Mouse (Mus musculus) hindbrain, embryonic 13.5 days (tissue): ENCODE results near the gene Lyplal1. TPM values are rescaled to one million over a fixed set of nuclear protein-coding genes. Genes with fewer than 3 reads are reported as not detected.

Experiments used
- ATAC-seq: fragments of 200-750 bp; cut with Nextera tagmentation; 2 replicates; pipeline ENCODE4 v1.8.0; 2017; ENCODE audit warnings: moderate TSS enrichment; ENCODE audit not compliant: low FRiP score
- H3K27ac ChIP-seq: fragments of 300-500 bp; sonication (generic); 2 replicates; pipeline ENCODE4 v1.5.1; 2015; ENCODE audit warnings: inconsistent platforms, mild to moderate bottlenecking, moderate library complexity
- H3K27me3 ChIP-seq: fragments of 300-500 bp; sonication (generic); 2 replicates; pipeline ENCODE4 v1.6.1; 2015; ENCODE audit warnings: mild to moderate bottlenecking, inconsistent platforms
- H3K36me3 ChIP-seq: fragments of 300-500 bp; sonication (generic); 2 replicates; pipeline ENCODE4 v1.6.1; 2015; ENCODE audit warnings: mild to moderate bottlenecking, inconsistent platforms
- H3K4me1 ChIP-seq: fragments of 300-500 bp; sonication (generic); replicated peaks from 2 replicates; pipeline ENCODE4 v1.6.1; 2015; ENCODE audit warnings: inconsistent platforms
- H3K4me2 ChIP-seq: fragments of 300-500 bp; sonication (generic); 2 replicates; pipeline ENCODE4 v1.6.1; 2015; ENCODE audit warnings: inconsistent platforms, mild to moderate bottlenecking, moderate library complexity
- H3K4me3 ChIP-seq: fragments of 300-500 bp; sonication (generic); 2 replicates; pipeline ENCODE4 v1.5.1; 2015; ENCODE audit warnings: mild to moderate bottlenecking, inconsistent platforms
- H3K9ac ChIP-seq: fragments of 300-500 bp; sonication (generic); 2 replicates; pipeline ENCODE4 v1.6.1; 2015; ENCODE audit warnings: mild to moderate bottlenecking, inconsistent platforms
- H3K9me3 ChIP-seq: fragments of 300-500 bp; sonication (generic); 2 replicates; pipeline ENCODE4 v1.6.1; 2016; ENCODE audit warnings: inconsistent platforms
- WGBS: fragments of 180-500 bp; shearing (Covaris S2); methylation state at CpG from one replicate; pipeline ENCODE4 v1.1.7; 2015; 5-methylcytosine and 5-hydroxymethylcytosine counted together
- polyA plus RNA-seq: library from polyadenylated mRNA; unstranded; fragments of >200 nt; fragmentation: Nextera tagmentation; extraction: Ambion mirVana; gene quantifications from 2 replicates; pipeline ENCODE4 v1.2.1, GENCODE M21; 2015

The Lyplal1 gene
- polyA plus RNA-seq, result 20.3 and 20.8 TPM in 2 replicates

- Histone ChIP-seq H3K4me1 (peaks cover 13% of the 10 kb centered on the region), H3K27me3 (no peaks in the 10 kb centered on the region), H3K4me3 (peak within 1 kb of the TSS; percentile 66), H3K27ac (peak within 1 kb of the TSS; percentile 95), H3K36me3 (peaks cover 1% of the 10 kb centered on the region), H3K9ac (peak within 1 kb of the TSS; percentile 92), H3K4me2 (peak within 1 kb of the TSS; percentile 76), H3K9me3 (no peaks in the 10 kb centered on the region)
- peak; percentile 96 for ATAC-seq
- 4% methylated on average over 44 of the region's 44 CpGs for WGBS
These were observed at the start of gene Lyplal1 for GRCm38 (mm10) chr1:186116701-186117488. Gene Lyplal1, minus strand, starts transcription at chr1:186117310.

GRCm38 (mm10) chr1:186163616-186164015 lies 46.5 kb upstream of the Lyplal1 start:
- Histone ChIP-seq H3K4me3 (no peak overlapping the region), H3K27me3 (no peaks in the 10 kb centered on the region), H3K36me3 (no peaks in the 10 kb centered on the region), H3K27ac (no peak overlapping the region), H3K9me3 (no peaks in the 10 kb centered on the region), H3K4me1 (no peaks in the 10 kb centered on the region), H3K9ac (no peak overlapping the region), H3K4me2 (no peak overlapping the region)
- no peak for ATAC-seq
- WGBS, result 68% methylated on average over 2 of the region's 2 CpGs

GRCm38 (mm10) chr1:186163206-186163605 lies 46.1 kb upstream of the Lyplal1 start:
- Histone ChIP-seq H3K4me1 (no peaks in the 10 kb centered on the region), H3K27ac (no peak overlapping the region), H3K36me3 (no peaks in the 10 kb centered on the region), H3K9me3 (no peaks in the 10 kb centered on the region), H3K4me2 (no peak overlapping the region), H3K27me3 (no peaks in the 10 kb centered on the region), H3K4me3 (no peak overlapping the region), H3K9ac (no peak overlapping the region)
- ATAC-seq, result no peak
- WGBS, result 63% methylated on average over 12 of the region's 12 CpGs

GRCm38 (mm10) chr1:186150376-186150775 lies 33.3 kb upstream of the Lyplal1 start:
- no peak overlapping the region for H3K4me2 ChIP-seq
- H3K27ac ChIP-seq, result no peak overlapping the region
- no peak for ATAC-seq
- 69% methylated on average over 5 of the region's 5 CpGs for WGBS
- no peak overlapping the region for H3K9ac ChIP-seq
- H3K4me1 ChIP-seq, result no peaks in the 10 kb centered on the region
- no peak overlapping the region for H3K4me3 ChIP-seq
- H3K9me3 ChIP-seq, result no peaks in the 10 kb centered on the region
- no peaks in the 10 kb centered on the region for H3K27me3 ChIP-seq
- no peaks in the 10 kb centered on the region for H3K36me3 ChIP-seq

- WGBS, result 73% methylated on average over 6 of the region's 6 CpGs
- Histone ChIP-seq H3K4me1 (no peaks in the 10 kb centered on the region), H3K27ac (no peak overlapping the region)
These were observed 28.3 kb upstream of the Lyplal1 start for GRCm38 (mm10) chr1:186145444-186145843.

GRCm38 (mm10) chr1:186140191-186140590 lies 23.1 kb upstream of the Lyplal1 start:
- H3K4me2 ChIP-seq, result no peak overlapping the region
- no peaks in the 10 kb centered on the region for H3K27me3 ChIP-seq
- H3K27ac ChIP-seq, result no peak overlapping the region
- H3K4me3 ChIP-seq, result no peak overlapping the region
- WGBS, result 86% methylated on average over 2 of the region's 2 CpGs
- no peaks in the 10 kb centered on the region for H3K4me1 ChIP-seq
- no peak overlapping the region for H3K9ac ChIP-seq
- ATAC-seq, result no peak
- no peaks in the 10 kb centered on the region for H3K36me3 ChIP-seq
- no peaks in the 10 kb centered on the region for H3K9me3 ChIP-seq

More at GRCm38 (mm10) chr1:186145444-186145843, 28.3 kb upstream of the Lyplal1 start:
- no peak overlapping the region for H3K4me2 ChIP-seq
- no peak for ATAC-seq
- no peaks in the 10 kb centered on the region for H3K9me3 ChIP-seq
- no peaks in the 10 kb centered on the region for H3K36me3 ChIP-seq
- H3K9ac ChIP-seq, result no peak overlapping the region
- H3K4me3 ChIP-seq, result no peak overlapping the region
- no peaks in the 10 kb centered on the region for H3K27me3 ChIP-seq

- no peak for ATAC-seq
- Histone ChIP-seq H3K27ac (no peak overlapping the region), H3K4me2 (no peak overlapping the region), H3K9ac (no peak overlapping the region), H3K9me3 (no peaks in the 10 kb centered on the region), H3K4me1 (no peaks in the 10 kb centered on the region), H3K36me3 (no peaks in the 10 kb centered on the region), H3K4me3 (no peak overlapping the region), H3K27me3 (no peaks in the 10 kb centered on the region)
- 72% methylated on average over 12 of the region's 12 CpGs for WGBS
These were observed 20.8 kb upstream of the Lyplal1 start for GRCm38 (mm10) chr1:186137873-186138272.

- Histone ChIP-seq H3K4me1 (no peaks in the 10 kb centered on the region), H3K9ac (no peak overlapping the region), H3K9me3 (no peaks in the 10 kb centered on the region), H3K36me3 (no peaks in the 10 kb centered on the region), H3K4me2 (no peak overlapping the region), H3K27me3 (no peaks in the 10 kb centered on the region), H3K4me3 (no peak overlapping the region), H3K27ac (no peak overlapping the region)
- no peak for ATAC-seq
- 80% methylated on average over 6 of the region's 6 CpGs for WGBS
These were observed 19.7 kb upstream of the Lyplal1 start for GRCm38 (mm10) chr1:186136636-186137380.

GRCm38 (mm10) chr1:186131465-186131864 lies 14.4 kb upstream of the Lyplal1 start:
- H3K4me2 ChIP-seq, result no peak overlapping the region
- ATAC-seq, result no peak
- H3K27ac ChIP-seq, result no peak overlapping the region
- H3K4me3 ChIP-seq, result no peak overlapping the region
- no peaks in the 10 kb centered on the region for H3K9me3 ChIP-seq
- no peaks in the 10 kb centered on the region for H3K27me3 ChIP-seq
- WGBS, result 88% methylated on average over 3 of the region's 3 CpGs
- H3K4me1 ChIP-seq, result no peaks in the 10 kb centered on the region
- H3K36me3 ChIP-seq, result no peaks in the 10 kb centered on the region
- no peak overlapping the region for H3K9ac ChIP-seq

- no peak overlapping the region for H3K27ac ChIP-seq
- H3K9me3 ChIP-seq, result no peaks in the 10 kb centered on the region
- no peaks in the 10 kb centered on the region for H3K36me3 ChIP-seq
- H3K27me3 ChIP-seq, result no peaks in the 10 kb centered on the region
- H3K4me2 ChIP-seq, result no peak overlapping the region
- ATAC-seq, result no peak
- H3K9ac ChIP-seq, result no peak overlapping the region
- H3K4me1 ChIP-seq, result no peaks in the 10 kb centered on the region
- 96% methylated on average over 8 of the region's 8 CpGs for WGBS
- no peak overlapping the region for H3K4me3 ChIP-seq
These were observed 11.8 kb upstream of the Lyplal1 start for GRCm38 (mm10) chr1:186128940-186129339.

- Histone ChIP-seq H3K9ac (no peak overlapping the region), H3K4me2 (no peak overlapping the region), H3K9me3 (no peaks in the 10 kb centered on the region), H3K4me3 (no peak overlapping the region), H3K27me3 (no peaks in the 10 kb centered on the region), H3K36me3 (no peaks in the 10 kb centered on the region), H3K4me1 (no peaks in the 10 kb centered on the region), H3K27ac (no peak overlapping the region)
- ATAC-seq, result no peak
- 78% methylated on average over 6 of the region's 6 CpGs for WGBS
These were observed 9.3 kb upstream of the Lyplal1 start for GRCm38 (mm10) chr1:186126313-186126862.

- no peak for ATAC-seq
- Histone ChIP-seq H3K9me3 (no peaks in the 10 kb centered on the region), H3K27ac (no peak overlapping the region), H3K4me3 (no peak overlapping the region), H3K27me3 (no peaks in the 10 kb centered on the region), H3K4me1 (no peaks in the 10 kb centered on the region), H3K4me2 (no peak overlapping the region), H3K36me3 (no peaks in the 10 kb centered on the region), H3K9ac (no peak overlapping the region)
These were observed 6.6 kb upstream of the Lyplal1 start for GRCm38 (mm10) chr1:186123690-186124089.
